Mouse (Mus musculus): Measurements from ENCODE around the gene Cyb5d2. TPM values are rescaled to one million over a fixed set of nuclear protein-coding genes. Genes with fewer than 3 reads are reported as not detected.

Cyb5d2 gene
- polyA plus RNA-seq, 1 experiment from 2014 or later, result 6.7 TPM

- H3K9ac ChIP-seq, result no peak overlapping the region
- no peak overlapping the region for H3K27ac ChIP-seq
- H3K4me3 ChIP-seq, result no peak overlapping the region
- ATAC-seq (ENCODE audit: low FRiP score, low read depth), result no peak
- 88% methylated on average over 4 of the region's 4 CpGs for WGBS
- H3K27me3 ChIP-seq, result no peaks in the 10 kb centered on the region
- no peaks in the 10 kb centered on the region for H3K4me1 ChIP-seq
- no peak overlapping the region for H3K4me2 ChIP-seq (replicated peaks)
- peaks cover 84% of the 10 kb centered on the region for H3K36me3 ChIP-seq
- no peaks in the 10 kb centered on the region for H3K9me3 ChIP-seq
Measured at GRCm38 (mm10) chr11:72734840-72735518, 61.0 kb downstream of the Cyb5d2 start.

- 85% methylated on average over 3 of the region's 3 CpGs for WGBS
- no peak overlapping the region for H3K4me3 ChIP-seq
- no peak overlapping the region for H3K27ac ChIP-seq
- H3K36me3 ChIP-seq, result peaks cover 82% of the 10 kb centered on the region
- H3K4me1 ChIP-seq, result no peaks in the 10 kb centered on the region
- ATAC-seq (ENCODE audit: low FRiP score, low read depth), result no peak
- no peak overlapping the region for H3K9ac ChIP-seq
- no peak overlapping the region for H3K4me2 ChIP-seq (replicated peaks)
- H3K27me3 ChIP-seq, result no peaks in the 10 kb centered on the region
- no peaks in the 10 kb centered on the region for H3K9me3 ChIP-seq
Measured at GRCm38 (mm10) chr11:72733736-72734135, 62.2 kb downstream of the Cyb5d2 start.

Other genes starting within 250 kb of the Cyb5d2 start
- 0.14 and 0.20 TPM in 2 replicates for gene Spns3, start 245.6 kb downstream of the Cyb5d2 start, polyA plus RNA-seq (2015; fragmentation: Nextera tagmentation; extraction: Ambion mirVana)
- gene Ube2g1, start 188.9 kb downstream of the Cyb5d2 start, polyA plus RNA-seq (2015; fragmentation: Nextera tagmentation; extraction: Ambion mirVana), result 80.2 and 84.5 TPM in 2 replicates
- gene Ankfy1, start 106.1 kb downstream of the Cyb5d2 start, polyA plus RNA-seq (2015; fragmentation: Nextera tagmentation; extraction: Ambion mirVana), result 22.2 and 25.4 TPM in 2 replicates
- gene Zzef1, start 84 bp upstream of the Cyb5d2 start, polyA plus RNA-seq (2015; fragmentation: Nextera tagmentation; extraction: Ambion mirVana), result 9.2 and 10.4 TPM in 2 replicates
- gene Atp2a3, start 165.0 kb upstream of the Cyb5d2 start, polyA plus RNA-seq (2015; fragmentation: Nextera tagmentation; extraction: Ambion mirVana), result 0.96 and 1.3 TPM in 2 replicates
- gene P2rx1, start 203.0 kb upstream of the Cyb5d2 start, polyA plus RNA-seq (2015; fragmentation: Nextera tagmentation; extraction: Ambion mirVana), result 0.84 and 1.0 TPM in 2 replicates
- gene Camkk1, start 222.9 kb upstream of the Cyb5d2 start, polyA plus RNA-seq (2015; fragmentation: Nextera tagmentation; extraction: Ambion mirVana), result 11.3 and 12.7 TPM in 2 replicates